Mouse (Mus musculus) adrenal gland, adult 18-20 months (tissue): ENCODE measurements around the gene 4933405O20Rik. TPM values are rescaled to one million over a fixed set of nuclear protein-coding genes. Genes with fewer than 3 reads are reported as not detected.

Source experiments
- DNase-seq, 2 experiments: peaks; one replicate each; pipeline ENCODE4 v3.0.0; 2021 to 2022; ENCODE audit warnings: low spot score in 2 of 2
- long read RNA-seq, 2 experiments: library from polyadenylated mRNA; stranded (forward); transcript quantifications; one replicate each; pipeline ENCODE4 v2.0.0; 2021
- total RNA-seq, 2 experiments: library from RNA; stranded (reverse); gene quantifications; 1 replicate in 1 of 2; 2 replicates in 1 of 2; pipeline ENCODE4 v1.2.3; 2021

Gene 4933405O20Rik
- total RNA-seq: not detected
- long read RNA-seq, experiment 1: 0 reads
- long read RNA-seq, experiment 2: 0 reads

DNA sequence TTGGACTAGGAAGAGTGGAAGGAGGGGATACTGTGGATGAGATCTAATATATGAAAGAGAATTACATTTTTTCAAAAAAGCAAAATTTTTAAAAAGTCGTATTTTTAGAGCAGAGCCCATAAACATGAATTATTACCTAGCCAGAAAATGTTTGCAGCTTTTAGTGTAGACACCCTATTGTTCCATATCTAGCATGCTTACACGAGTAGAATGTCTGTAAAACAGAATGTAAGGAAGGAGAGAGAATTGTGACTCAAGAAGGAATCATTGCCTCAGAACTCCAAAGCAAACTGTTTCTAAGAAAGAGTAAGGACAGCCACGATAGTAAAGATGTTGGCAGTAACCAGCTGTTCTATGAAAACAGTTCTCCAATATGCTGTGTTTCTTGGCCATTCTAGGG is at the start of gene 4933405O20Rik:
Gene 4933405O20Rik, plus strand, starts transcription at position 301 of the 400 bp plus-strand sequence.
- no peak for DNase-seq

DNA sequence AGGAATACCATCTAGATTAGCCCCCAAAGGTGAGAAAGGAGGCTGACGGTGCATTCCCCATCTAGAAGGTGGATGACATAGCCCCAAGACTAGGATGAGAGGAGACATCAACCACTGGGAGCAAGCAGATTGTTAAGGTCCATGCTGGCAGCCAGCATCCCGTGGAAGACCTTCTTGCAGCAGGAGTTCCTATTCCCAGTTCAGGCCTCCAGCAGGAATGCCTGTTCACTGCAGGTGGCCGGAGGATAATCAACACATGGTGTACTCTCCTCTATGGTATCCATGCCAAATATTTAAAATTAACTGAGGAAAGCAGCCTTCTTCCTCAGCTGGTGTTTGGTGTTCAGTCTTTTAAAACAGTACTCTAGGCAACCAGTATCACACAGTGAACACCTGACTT is 49.4 kb upstream of the 4933405O20Rik start:
- no peak for DNase-seq

DNA sequence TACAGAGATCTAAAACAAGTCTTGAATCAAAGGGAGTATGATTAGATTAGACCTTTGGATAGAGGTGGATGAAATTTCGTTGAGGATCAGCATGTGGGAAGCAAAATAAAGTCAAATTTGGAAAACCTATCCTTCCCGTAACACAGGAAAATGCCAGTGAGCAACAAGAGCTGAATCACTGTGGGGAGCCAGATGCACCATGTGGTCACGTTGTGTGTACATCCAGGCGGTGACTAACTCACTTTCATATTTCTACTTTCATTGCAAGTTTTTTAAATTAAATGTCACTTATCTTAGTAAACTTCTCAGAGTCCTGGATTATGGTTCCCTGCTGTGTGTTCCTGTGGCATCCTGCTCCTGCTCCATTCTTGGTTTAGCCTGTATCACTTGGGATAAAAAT is 47.6 kb upstream of the 4933405O20Rik start:
- DNase-seq: no peak

DNA sequence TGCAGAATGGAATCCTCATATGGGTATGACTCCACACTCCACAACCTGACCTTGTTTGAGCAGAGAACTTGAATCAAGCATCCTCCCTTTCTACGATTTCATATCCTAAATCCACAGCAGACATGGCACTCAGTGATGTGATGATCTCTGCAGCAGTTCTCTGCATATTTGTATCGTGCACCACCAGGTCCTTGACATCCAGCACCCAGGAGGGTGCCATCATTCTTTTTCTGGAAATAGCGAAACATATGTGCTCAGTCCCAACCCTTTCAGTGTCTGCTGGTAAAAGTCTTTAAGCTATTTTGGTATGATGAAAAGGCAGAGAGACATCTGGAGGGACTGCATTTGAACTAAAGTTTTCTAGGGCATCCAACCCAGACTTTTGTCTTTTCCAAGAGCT is 36.3 kb upstream of the 4933405O20Rik start:
- no peak for DNase-seq

DNA sequence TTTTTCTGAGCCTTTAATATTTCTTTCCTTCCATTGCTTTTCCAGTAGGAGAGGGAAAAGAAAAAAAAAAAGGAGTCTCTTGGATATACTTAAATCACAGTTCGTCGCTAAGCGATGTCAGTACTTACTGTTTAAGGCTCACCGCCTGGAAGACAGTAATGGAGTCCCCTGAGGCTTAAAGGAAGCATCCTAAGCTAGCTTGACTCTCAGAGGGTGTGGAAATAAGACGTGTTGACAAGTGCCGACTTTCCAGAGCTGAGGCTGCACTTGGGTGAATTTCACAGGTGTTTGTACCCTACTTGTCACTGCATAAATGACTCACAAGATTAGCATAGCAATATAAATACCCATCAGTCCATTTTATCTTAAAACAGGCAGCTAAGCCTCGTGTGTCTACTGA is 25.1 kb upstream of the 4933405O20Rik start:
- DNase-seq: no peak

DNA sequence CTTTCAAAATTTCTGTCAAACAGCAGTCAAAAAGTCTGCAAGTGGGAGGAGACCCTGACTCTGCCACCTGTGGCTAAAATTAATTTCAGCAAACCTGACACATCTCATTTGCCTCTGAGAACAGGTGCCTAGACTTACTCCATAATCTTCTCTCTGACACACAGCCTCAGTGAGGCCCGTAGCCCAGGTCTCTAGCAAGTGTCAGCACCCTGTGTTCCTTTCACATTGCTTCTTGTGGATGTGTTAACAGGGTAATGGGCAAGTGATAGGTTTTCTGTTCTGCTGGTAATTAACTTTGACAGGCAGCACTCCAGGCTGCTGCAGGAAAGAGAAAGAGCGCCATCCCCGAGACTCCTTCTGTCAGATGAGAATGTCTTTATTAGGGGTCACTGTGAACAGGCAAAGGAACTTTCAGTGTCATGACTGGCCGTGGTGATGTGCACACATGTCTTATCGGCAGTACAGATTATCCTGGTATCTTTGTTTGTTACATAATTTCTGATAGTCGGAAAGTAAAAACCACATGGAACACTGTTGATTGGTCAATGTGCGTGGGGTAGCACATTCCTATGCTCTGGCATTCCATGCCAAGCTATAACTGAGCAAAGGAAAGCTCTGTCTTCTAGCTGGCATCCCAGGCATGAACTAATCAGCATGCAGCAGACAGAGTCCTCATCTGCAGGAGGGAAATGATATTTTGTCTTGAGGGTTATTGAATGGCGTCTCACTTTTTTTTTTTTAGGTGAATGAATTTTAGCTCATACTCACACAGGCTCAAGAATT is 10.2 kb upstream of the 4933405O20Rik start:
- DNase-seq: no peak

DNA sequence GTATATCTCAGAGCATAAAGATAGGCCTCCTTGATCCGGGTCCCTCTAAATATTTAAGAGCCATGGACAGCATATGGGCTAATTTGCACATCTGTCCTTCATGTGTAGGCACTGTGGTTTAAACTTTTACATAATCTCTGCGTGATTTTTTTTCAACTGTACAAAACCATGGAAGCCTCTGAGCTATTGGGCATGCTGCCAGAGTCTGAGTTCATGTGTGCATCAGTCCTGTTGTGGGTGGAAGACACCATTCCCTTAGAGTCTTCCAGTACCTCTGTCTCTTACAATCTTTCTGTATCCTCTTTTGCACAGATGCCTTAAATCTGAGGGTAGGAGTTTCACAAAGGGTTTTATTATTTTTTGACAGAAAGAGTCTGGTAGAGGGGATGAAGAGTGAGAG is 15.1 kb downstream of the 4933405O20Rik start:
- no peak for DNase-seq

DNA sequence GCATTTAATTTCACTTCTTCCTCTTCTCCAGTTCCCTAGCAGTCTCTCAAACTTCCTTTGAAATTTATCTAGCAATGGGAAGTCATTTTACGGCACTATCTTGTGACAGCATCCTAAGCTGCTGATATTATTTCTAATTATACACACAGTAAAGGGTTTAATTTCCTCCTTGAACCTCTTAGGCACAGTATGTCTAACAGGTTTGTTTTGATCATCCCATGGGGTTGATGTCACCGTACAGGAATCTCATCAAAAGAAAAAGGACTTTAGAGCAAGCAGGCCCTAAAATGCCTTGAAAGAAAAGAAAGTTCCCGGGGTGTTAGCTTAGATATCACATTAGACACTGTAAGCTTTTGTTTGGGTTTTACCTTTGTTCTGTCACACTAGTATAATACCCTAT is 30.2 kb downstream of the 4933405O20Rik start:
- DNase-seq: no peak

DNA sequence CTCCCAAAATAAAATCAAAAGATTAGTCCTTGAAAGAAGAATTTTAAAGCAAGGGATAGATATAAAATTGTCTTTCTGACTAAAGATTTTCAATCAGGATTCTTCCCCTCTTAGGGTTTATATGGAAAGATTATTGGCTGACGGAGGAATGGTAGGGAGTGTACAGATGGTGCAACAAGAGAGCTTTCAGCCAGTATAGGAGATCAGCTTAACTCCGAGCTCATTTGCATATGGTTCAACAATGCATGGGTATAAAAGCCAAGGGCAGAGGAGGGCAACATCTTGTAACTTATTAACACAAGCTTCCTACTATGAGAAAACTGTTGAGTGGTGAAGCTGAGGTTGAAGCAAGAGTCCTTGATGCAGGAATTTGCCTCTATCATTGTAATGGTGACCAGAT is 34.2 kb downstream of the 4933405O20Rik start:
- no peak for DNase-seq
